Mouse (Mus musculus) neural tube, embryonic 12.5 days (tissue): ENCODE data around the gene Gm3072. TPM values are rescaled to one million over a fixed set of nuclear protein-coding genes. Genes with fewer than 3 reads are reported as not detected.
"Not testable (repeated sequence)": the region's sequence is repeated elsewhere in the genome, so short reads cannot be mapped to it uniquely, and the experiment has no call there.

ENCODE experiments used
- ATAC-seq: fragments of 200-750 bp; cut with Nextera tagmentation; 2 replicates; pipeline ENCODE4 v1.8.0; 2017; ENCODE audit warnings: low read depth, mild to moderate bottlenecking, moderate TSS enrichment, moderate library complexity; ENCODE audit not compliant: low FRiP score
- H3K27ac ChIP-seq: fragments of 300-500 bp; sonication (generic); 2 replicates; pipeline ENCODE4 v1.5.1; 2016
- H3K27me3 ChIP-seq: fragments of 300-500 bp; sonication (generic); replicated peaks from 2 replicates; pipeline ENCODE4 v1.6.1; 2016; ENCODE audit warnings: mild to moderate bottlenecking
- H3K36me3 ChIP-seq: fragments of 300-500 bp; sonication (generic); 2 replicates; pipeline ENCODE4 v1.6.1; 2016; ENCODE audit warnings: mild to moderate bottlenecking
- H3K4me1 ChIP-seq: fragments of 300-500 bp; sonication (generic); 2 replicates; pipeline ENCODE4 v1.6.1; 2016
- H3K4me2 ChIP-seq: fragments of 300-500 bp; sonication (generic); replicated peaks from 2 replicates; pipeline ENCODE4 v1.6.1; 2016; ENCODE audit warnings: mild to moderate bottlenecking
- H3K4me3 ChIP-seq: fragments of 300-500 bp; sonication (generic); 2 replicates; pipeline ENCODE4 v1.5.1; 2016
- H3K9ac ChIP-seq: fragments of 300-500 bp; sonication (generic); 2 replicates; pipeline ENCODE4 v1.6.1; 2016; ENCODE audit warnings: mild to moderate bottlenecking
- H3K9me3 ChIP-seq: fragments of 300-500 bp; sonication (generic); 2 replicates; pipeline ENCODE4 v1.6.1; 2016; ENCODE audit warnings: mild to moderate bottlenecking
- WGBS: fragments of 180-500 bp; shearing (Covaris S2); methylation state at CpG from one replicate; pipeline ENCODE4 v1.1.7; 2016; 5-methylcytosine and 5-hydroxymethylcytosine counted together
- polyA plus RNA-seq: library from polyadenylated mRNA; unstranded; fragments of >200 nt; fragmentation: Nextera tagmentation; extraction: Ambion mirVana; gene quantifications from 2 replicates; pipeline ENCODE4 v1.2.1, GENCODE M21; 2016

The Gm3072 gene
- polyA plus RNA-seq = not detected in 2 replicates

DNA sequence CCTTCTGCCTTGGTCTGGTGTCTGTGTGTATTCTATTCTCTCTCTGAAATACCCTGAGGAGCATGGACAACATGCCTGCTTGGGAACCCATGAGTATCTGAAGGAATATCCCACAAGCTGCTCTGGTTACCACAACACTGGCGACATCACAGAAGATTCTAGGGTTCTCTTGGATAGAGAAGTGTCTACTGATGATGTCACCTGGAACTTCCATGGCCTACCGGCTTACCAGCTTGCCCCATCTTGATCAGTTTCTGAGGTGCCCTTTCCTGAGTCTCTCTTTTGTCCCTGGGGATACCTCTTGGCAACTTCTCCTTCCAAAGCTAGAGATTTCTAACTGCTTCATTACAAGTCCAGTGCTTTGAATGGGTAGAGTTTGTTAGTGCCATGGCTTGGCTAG, at the start of gene Gm3072:
Gene Gm3072, minus strand, starts transcription at position 101 of the 400 bp plus-strand sequence.
- H3K4me2 ChIP-seq, H3K27me3 ChIP-seq, H3K27ac ChIP-seq, H3K9me3 ChIP-seq, H3K36me3 ChIP-seq, H3K4me1 ChIP-seq, ATAC-seq, H3K9ac ChIP-seq, H3K4me3 ChIP-seq: not testable (repeated sequence)
- 70% methylated on average over 1 of the region's 2 CpGs for WGBS

- H3K27ac ChIP-seq, H3K4me3 ChIP-seq, H3K4me1 ChIP-seq, H3K27me3 ChIP-seq, H3K4me2 ChIP-seq, H3K36me3 ChIP-seq, H3K9ac ChIP-seq, ATAC-seq, H3K9me3 ChIP-seq: not testable (repeated sequence)
- 93% methylated on average over 2 of the region's 2 CpGs for WGBS
Observed at GRCm38 (mm10) chr14:41648176-41648575, 23.8 kb upstream of the Gm3072 start.

DNA sequence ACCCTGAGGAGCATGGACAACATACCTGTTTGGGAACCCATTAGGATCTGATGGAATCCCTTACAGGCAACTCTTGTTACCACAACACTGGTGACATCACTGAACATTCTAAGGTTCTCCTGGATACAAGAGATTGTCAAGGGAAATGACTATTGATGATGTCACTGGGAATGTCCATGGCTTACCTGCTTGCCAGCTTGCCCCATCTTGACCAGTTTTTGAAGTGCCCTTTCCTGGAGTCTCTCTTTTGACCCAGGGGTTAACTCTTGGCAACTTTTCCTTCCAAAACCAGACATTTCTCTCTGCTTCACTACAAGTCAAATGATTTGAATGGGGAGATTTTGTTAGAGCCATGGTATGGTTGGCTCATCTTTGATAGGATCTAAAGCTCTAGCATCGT, 22.0 kb upstream of the Gm3072 start, which contains the start of gene Gm3676:
Gene Gm3676, minus strand, starts transcription at position 101 of the 400 bp plus-strand sequence.
- not testable (repeated sequence) for H3K4me3 ChIP-seq, H3K9ac ChIP-seq, H3K36me3 ChIP-seq, H3K4me1 ChIP-seq, H3K27me3 ChIP-seq, H3K9me3 ChIP-seq, H3K27ac ChIP-seq, ATAC-seq, H3K4me2 ChIP-seq
- no CpG with 5 or more reads among the region's 1 CpGs for WGBS

GRCm38 (mm10) chr14:41630144-41630543, 5.7 kb upstream of the Gm3072 start:
- not testable (repeated sequence) for H3K4me2 ChIP-seq, H3K27ac ChIP-seq, H3K4me1 ChIP-seq, H3K4me3 ChIP-seq, H3K36me3 ChIP-seq, H3K9me3 ChIP-seq, ATAC-seq, H3K9ac ChIP-seq, H3K27me3 ChIP-seq
- WGBS = 99% methylated on average over 10 of the region's 11 CpGs

GRCm38 (mm10) chr14:41622535-41622934, 1.9 kb downstream of the Gm3072 start:
- ATAC-seq, H3K9me3 ChIP-seq, H3K9ac ChIP-seq, H3K36me3 ChIP-seq, H3K4me2 ChIP-seq, H3K4me3 ChIP-seq, H3K4me1 ChIP-seq, H3K27me3 ChIP-seq, H3K27ac ChIP-seq: not testable (repeated sequence)
- 88% methylated on average over 5 of the region's 5 CpGs for WGBS

DNA sequence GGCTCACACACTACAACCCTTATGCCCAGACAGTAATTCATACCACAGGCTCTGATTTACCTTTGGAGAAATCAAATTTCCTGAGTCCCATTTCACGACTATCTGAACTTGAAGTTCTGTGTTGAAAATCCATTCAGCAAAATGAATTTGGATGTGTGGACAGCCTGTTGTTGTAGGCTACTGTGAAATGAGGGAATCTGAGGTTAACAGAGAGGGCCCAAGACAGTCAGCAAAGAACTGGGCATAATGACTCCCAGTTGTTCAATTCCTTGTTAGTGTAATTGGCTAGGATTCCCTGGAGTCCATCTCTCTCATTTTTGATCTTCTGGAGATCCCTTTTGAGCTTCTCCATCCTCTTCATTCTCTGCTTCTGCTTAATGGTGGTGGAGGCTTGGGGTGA, 13.7 kb downstream of the Gm3072 start:
- not testable (repeated sequence) for H3K4me1 ChIP-seq, H3K4me2 ChIP-seq, H3K9ac ChIP-seq, H3K9me3 ChIP-seq, H3K27ac ChIP-seq, ATAC-seq, H3K36me3 ChIP-seq, H3K4me3 ChIP-seq, H3K27me3 ChIP-seq
- WGBS = 82% methylated on average over 1 of the region's 1 CpGs

DNA sequence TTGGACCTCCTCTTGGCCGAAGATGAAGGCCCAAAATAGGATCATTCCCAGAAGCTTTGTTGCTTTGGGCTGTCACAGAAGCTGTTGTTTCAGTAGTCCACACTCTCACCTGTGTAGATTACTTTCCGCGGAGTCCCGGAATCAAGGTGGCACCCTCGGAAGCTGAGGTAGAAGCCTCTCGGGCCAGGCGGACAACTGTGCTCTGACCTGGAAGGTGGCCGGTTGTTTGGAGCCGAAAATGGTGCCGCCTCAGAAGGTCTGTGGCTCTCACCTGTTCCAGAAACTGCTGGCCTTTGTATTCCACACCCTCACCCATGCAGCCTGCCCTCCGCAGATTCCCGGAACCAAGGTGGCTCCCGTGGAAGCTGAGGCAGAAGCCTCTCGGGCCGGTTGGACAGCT, 23.5 kb downstream of the Gm3072 start:
- not testable (repeated sequence) for H3K27me3 ChIP-seq, H3K36me3 ChIP-seq, H3K9ac ChIP-seq, H3K9me3 ChIP-seq, ATAC-seq, H3K4me2 ChIP-seq, H3K27ac ChIP-seq, H3K4me1 ChIP-seq, H3K4me3 ChIP-seq
- WGBS = 93% methylated on average over 15 of the region's 15 CpGs

GRCm38 (mm10) chr14:41586346-41586745, 38.1 kb downstream of the Gm3072 start:
- not testable (repeated sequence) for H3K27me3 ChIP-seq, H3K9me3 ChIP-seq, H3K4me2 ChIP-seq, H3K4me3 ChIP-seq, H3K36me3 ChIP-seq, H3K9ac ChIP-seq, H3K27ac ChIP-seq, ATAC-seq, H3K4me1 ChIP-seq
- 74% methylated on average over 1 of the region's 1 CpGs for WGBS

DNA sequence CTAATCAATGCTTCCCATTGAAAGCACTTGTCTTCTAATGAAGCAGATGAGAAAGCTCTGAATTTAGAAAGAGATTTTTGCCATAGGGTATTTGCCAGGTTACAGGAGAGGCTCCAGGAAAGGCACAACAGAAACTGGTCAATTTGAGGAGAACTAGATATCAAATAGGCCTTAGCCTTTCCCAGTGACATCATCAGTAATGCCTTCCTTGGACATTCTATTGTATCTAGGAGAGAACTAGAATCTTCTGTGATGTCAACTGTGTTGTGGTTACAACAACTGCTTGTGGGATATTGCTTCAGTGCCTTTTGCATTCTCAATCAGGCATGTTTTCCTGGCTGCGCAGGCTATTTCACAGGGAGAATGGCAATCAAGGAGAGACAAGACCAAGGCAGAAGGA, 51.5 kb downstream of the Gm3072 start, which contains the start of gene 1700049E17Rik2:
Gene 1700049E17Rik2, plus strand, starts transcription at position 301 of the 400 bp plus-strand sequence.
- not testable (repeated sequence) for ATAC-seq, H3K27me3 ChIP-seq, H3K9me3 ChIP-seq, H3K36me3 ChIP-seq, H3K4me1 ChIP-seq, H3K4me2 ChIP-seq, H3K27ac ChIP-seq, H3K4me3 ChIP-seq, H3K9ac ChIP-seq
- no CpG with 5 or more reads among the region's 1 CpGs for WGBS

Other genes with a start within 250 kb of the Gm3072 start
- not detected in 2 replicates for gene Gm7945, start 238.2 kb downstream of the Gm3072 start, polyA plus RNA-seq
- not detected in 2 replicates for gene Gm6482, start 216.3 kb downstream of the Gm3072 start, polyA plus RNA-seq
- not detected in 2 replicates for gene Gm7954, start 171.1 kb downstream of the Gm3072 start, polyA plus RNA-seq
- gene Gm3486, start 135.1 kb downstream of the Gm3072 start, polyA plus RNA-seq = not detected in 2 replicates
- not detected in 2 replicates for gene Gm7970, start 69.0 kb downstream of the Gm3072 start, polyA plus RNA-seq
- gene 1700049E17Rik2, start 51.4 kb downstream of the Gm3072 start, polyA plus RNA-seq = not detected in 2 replicates
- not detected in 2 replicates for gene Gm3676, start 21.9 kb upstream of the Gm3072 start, polyA plus RNA-seq
- not detected in 2 replicates for gene Gm8068, start 77.3 kb upstream of the Gm3072 start, polyA plus RNA-seq
- gene Gm7929, start 126.0 kb upstream of the Gm3072 start, polyA plus RNA-seq = not detected in 2 replicates
- gene Gm47189, start 147.8 kb upstream of the Gm3072 start, polyA plus RNA-seq = not detected in 2 replicates